Mouse (Mus musculus) heart, adult 18-20 months (tissue): ENCODE results near the gene Lrrtm4. TPM values are rescaled to one million over a fixed set of nuclear protein-coding genes. Genes with fewer than 3 reads are reported as not detected.

Experiments used
- DNase-seq, 2 experiments: peaks; one replicate each; pipeline ENCODE4 v3.0.0; 2021 to 2022; ENCODE audit warnings: mixed read lengths in 1 of 2
- long read RNA-seq, 2 experiments: library from polyadenylated mRNA; stranded (forward); transcript quantifications; one replicate each; pipeline ENCODE4 v2.0.0; 2021
- total RNA-seq, 2 experiments: library from RNA; stranded (reverse); gene quantifications; 2 replicates each; pipeline ENCODE4 v1.2.3; 2021

Gene Lrrtm4
- not detected for total RNA-seq
- long read RNA-seq, experiment 1, result 0 reads
- long read RNA-seq, experiment 2, result 0 reads

DNA sequence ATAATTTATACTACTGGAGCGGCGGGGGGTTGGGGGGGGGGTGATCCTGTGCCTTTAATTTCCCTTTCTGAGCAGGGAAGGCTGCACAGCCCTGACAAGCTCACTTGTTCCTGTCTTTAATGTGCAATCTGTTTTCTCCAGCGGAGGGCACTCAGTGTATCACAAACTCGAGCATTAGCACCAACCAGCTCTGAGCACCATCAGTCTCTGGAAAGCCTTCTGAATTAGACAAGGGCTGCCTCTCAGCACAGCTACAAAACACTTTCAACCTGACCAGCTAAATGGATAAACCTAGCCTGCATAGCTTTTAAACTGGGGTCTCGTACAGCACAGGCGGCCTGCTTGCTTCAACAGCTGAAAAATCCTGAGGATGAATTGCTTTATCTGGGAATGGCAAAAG is at the start of gene Lrrtm4:
Gene Lrrtm4 (plus strand): TSS at position 113 of the 400 bp plus-strand sequence.
- no peak for DNase-seq

DNA sequence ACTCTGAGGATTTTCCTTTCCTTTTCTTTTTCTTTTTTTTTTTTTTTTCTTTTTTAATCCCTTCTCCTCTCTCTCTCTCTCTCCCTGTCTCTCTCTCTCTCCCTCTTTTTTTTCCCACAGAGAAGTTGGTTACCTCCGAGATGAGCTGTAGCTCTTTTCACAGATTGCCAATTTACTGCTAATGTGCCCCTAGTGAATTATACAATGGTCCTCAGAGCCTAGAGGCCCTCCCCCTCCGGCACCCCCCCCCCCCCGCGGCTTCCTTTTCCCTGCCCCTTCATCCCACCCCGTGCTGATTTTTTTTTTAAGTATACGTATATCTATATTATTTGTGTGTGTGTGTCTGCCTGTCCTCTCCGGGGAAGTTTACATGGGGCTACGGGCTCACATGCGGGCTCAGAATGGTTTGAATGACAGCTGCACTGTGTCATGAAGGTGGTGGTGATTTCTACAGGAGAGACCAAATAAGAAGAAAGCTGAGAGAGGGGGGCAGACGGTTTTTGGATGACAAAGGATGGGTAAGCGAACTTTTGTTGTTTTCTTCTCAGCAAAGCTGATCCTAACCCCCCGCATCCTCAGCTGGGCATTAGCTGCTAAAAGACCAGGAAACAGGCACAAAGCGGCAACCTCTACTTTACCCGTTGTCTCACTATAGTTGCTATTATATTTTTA is 648 bp downstream of the Lrrtm4 start:
- DNase-seq, result no peak

DNA sequence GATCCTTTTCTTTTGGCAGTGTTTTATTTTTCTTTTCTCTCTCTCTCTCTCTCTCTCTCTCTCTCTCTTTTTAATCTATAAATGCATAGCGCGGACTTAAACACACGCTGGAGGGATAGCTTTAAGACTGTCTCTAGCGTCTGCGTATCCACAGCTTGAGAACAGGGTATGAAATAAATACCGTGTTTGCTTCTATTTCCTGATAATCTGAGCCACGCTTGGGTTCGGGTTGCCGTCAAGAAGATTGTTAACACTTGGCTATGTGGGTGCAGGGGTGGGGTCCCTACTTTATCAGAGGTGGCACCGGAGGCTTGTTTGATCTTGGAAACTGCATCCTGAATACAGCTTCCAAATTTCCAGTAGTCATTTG is 1.2 kb downstream of the Lrrtm4 start:
- no peak for DNase-seq

DNA sequence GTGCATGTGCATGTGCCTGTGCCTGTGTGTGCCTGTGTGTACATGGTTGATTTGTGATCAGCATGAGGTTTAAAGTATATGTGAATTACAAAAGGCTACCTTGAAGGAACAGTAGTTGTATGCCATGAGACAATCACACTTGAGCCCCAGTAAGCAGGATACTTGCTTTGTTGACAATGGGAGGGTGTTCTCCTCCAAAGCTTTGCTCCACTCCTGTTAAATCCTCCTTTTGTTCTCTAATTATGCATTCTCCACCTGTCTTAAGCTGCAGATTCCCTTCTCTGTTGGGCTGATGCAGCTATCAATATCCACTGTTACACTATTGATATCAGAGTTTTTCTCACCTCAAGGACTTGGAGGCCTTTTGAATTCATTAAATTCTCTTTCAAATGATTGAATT is 38.2 kb downstream of the Lrrtm4 start:
- DNase-seq, result no peak

DNA sequence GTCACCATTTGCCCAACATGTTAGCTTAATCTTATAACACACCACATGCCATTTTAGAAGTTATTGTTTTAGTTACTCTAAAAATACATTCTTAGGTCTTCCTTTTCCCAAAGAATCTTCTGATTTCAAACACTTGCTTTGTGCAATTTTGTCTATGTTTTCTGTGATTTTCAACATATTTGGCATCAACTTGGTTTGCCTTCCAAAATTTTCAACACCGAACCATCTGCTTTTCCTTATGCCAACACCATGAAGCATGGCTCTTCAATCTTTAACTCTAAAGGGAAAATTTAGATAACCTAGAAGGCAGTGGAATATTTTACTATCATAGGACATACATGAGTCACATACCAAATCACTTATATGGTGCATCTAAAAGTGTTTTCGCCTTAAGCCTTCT is 59.3 kb downstream of the Lrrtm4 start:
- no peak for DNase-seq

DNA sequence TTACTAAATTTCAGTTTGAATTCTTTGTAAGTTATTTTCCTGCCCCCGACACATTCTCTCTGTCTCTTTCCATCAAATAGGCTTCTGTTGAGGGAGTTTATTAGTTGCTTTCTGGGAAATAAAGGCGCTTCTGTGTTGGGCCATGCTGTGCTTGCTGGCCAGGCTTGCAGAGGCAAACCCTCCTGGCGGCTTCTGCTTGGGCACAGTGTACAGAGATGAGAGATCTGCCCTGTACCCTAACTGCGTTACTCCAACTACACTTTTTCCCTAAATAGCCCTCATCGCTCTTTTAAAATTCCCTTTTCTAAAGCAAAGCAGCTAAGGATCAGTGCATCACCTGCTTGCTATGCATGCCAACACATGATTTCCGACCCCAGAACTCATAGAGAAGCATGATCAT is 60.6 kb downstream of the Lrrtm4 start:
- DNase-seq, result no peak

DNA sequence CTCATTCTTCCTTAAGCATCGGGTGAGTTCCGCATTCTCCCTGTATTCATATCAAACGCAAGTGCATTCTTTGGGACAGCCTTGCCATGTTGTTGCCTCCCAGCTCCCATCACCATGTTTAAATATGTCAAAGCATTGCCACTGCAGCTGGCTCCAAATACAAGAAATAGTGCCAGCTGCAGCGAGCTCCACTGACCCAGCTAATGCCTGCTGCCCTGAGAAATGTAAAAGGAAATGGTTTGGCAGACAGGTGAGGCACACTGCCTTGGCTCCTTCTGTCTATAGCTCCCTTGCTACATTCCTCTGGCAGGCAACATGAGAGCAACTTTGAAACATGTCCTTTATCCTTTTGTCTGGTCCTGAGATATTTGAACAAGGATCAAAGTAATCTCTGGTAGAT is 76.2 kb downstream of the Lrrtm4 start:
- no peak for DNase-seq

DNA sequence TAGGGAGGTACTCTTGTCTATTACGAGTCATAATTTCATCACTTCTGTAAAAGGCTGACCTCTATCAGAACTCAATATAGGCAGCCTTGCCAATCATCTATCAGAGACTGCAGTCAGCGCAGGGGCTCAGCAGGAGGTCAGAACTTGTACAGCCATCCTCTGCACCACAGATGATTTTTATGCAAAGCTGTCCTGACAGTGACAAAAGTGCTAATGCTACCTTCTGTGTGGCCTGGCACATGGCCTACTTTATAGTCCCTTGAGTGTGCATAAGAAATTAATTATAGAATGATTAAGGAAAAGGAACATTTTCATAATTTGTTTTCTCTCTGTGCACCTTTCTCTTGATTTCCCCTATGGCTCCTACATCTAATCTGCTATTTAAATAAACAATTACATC is 86.7 kb downstream of the Lrrtm4 start:
- DNase-seq, result no peak

DNA sequence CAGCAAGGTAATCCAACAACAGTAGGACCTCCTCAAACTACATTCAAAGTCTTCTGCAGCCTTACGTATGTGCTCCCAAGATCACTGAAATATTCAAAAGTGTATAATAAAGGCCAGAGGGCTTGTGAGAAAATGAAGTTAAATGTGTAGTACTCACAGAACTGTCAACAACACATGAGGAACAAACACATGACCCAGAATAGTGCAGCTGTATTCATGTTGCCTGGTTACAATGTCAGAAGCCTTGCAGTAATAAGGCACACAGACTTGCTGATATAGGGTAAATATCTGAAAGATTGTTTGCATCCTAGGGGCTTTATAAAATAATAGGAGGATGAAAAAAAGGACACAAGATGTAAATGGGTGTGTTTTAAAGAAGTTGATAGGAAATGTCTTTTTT is 87.2 kb downstream of the Lrrtm4 start:
- no peak for DNase-seq

DNA sequence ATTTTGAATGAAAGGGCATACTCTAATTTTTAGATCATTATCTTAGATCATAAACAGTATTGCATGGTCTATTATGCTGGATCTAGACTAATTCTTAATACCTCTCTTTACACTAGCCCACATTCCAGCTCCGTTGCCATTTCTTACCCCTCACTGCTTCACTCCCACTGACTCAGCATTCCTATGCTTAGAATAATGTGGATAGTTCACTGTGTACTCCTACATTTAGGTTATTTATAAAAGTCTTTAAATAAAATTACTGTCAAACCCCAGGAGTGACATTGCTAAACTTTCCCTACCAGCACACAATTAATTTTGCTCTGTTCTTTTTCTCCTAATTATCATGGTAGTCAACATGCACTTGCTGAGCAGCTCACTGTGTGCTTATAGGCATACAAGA is 107.7 kb downstream of the Lrrtm4 start:
- no peak for DNase-seq

DNA sequence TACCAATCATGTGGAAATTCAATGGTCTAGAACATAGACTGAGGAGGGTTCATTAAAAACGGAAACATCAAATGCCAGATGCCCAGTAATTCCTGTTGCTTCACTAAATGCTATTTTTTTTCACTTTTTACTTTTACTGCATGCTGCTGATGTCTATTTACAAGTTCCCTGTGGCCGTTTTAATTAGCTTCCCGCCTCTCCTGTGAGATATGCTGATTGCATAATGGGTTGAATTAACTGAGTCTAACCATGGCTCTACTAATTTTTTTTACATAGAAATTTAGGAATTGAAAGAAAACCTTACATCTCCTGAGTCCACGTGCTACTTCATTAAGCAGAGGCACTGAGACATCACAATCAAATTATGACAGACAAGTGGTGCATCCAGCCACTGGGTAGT is 143.9 kb downstream of the Lrrtm4 start:
- DNase-seq, result no peak

DNA sequence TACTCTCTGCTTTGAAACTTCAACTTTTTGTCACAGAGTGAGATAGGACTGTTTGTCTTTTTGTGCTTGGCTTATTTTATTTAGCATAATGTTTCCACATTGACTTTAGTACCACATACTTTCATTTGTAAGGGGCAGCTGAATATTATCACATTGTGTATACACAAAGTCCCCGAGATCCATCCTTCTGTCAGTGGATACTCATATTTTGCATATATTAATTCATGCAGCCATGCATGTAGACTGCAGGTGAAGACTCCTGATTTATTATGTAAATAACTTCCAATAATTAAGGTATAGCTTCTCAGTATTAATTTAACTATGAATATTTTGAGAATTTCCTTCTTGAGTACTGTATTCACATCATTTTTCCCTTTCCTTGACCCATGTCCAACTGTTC is 163.2 kb downstream of the Lrrtm4 start:
- DNase-seq, result no peak

DNA sequence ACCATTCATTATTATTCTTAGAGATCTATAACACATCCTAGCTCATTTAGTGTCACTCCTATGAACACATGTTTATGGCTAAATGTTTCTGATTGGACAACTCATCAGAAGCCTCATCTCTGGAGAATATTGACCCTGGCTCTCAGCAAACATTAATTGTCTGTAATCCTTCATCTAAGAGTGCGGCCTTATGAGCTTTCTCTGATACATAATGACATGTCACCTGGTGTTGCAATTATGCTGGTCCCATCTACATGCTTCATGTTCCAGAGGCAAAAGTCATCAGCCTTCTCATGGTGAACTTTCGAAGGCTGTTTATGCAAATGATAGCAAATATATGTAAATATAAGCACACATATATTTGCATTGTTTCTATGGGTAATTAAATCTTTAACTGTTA is 163.7 kb downstream of the Lrrtm4 start:
- no peak for DNase-seq

DNA sequence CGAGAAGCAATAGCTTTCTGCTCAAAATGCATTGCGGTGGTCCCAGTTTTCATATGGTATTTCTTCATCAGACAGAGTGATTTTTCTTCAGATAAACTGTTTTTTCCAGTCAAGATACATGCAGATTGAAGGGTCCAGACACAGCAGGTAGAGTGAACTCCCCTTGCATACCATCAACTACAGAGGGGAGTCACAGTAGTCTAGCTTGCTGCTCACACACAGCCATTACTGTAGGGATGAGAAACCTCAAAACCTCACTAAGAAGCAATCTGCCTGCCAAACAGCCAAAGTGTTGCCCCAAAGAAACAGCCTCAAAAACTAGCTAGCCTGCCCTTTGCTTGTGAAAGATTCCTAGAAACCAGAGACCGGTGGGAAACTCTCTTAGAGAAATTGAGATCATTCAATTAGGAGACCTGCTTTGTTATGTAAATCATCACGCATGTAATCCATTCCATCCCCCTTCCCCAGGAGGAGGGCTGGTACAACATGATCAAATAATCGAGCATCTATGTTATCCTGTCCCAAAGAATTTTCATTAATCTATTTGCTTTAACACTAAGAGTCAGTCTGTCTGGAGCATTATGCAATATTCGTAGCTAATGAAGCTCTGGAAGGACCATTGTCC is 166.9 kb downstream of the Lrrtm4 start:
- no peak for DNase-seq

DNA sequence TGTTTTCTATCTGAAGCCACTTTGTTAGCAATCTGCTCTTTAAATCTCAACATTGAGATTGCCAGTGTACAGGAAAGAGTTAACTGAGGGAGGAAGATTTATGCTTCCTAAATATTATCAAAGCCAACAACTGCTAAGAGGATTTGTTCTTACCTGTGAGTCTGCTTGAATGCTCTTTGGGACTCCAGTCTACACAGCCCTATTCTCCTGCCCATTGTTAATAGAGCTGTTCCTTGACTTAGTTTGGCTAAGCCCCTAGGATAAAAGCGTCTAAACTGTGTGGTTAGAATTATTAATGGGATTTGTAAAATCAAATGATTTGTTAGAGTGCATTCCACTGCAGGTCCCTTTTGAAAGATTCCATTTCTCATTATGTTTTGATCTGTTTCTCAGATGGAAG is 168.1 kb downstream of the Lrrtm4 start:
- DNase-seq, result no peak

DNA sequence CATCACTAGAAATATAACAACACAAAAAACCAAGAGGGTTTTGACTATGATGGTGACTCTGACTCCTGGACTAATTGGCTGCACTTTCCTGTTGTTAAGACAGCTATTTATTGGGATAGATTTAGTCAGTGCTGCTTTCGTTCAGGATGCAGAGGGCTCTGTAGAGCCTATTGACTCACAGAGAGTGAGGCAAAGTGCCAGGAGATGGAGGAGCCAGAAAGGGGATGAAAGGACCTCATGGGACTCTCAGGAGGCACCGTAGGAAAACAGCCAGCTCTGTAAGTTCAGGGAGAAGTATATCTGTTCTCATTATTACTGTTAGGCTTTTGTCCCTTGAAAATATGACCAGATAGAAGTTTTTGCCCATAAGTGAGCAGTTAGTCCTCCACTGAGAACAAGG is 190.8 kb downstream of the Lrrtm4 start:
- DNase-seq, result no peak

DNA sequence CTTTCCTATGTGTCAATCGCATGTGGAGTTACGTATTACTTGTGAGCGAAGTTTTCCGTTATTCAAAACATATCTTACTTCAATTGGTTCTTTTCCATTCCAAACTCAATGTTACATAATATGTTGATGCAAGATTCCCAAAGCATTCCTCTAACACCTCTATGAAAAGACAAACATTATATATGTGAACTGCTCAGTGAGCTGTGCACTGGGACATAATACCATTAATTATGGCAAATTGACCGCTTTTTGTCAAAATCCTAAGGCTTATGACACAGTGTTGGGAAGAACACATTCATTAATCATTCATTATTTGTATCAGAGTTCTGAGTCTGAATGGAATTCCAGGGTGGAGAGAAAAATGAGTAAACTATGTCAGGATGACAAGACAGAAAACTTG is 191.6 kb downstream of the Lrrtm4 start:
- DNase-seq, result no peak

DNA sequence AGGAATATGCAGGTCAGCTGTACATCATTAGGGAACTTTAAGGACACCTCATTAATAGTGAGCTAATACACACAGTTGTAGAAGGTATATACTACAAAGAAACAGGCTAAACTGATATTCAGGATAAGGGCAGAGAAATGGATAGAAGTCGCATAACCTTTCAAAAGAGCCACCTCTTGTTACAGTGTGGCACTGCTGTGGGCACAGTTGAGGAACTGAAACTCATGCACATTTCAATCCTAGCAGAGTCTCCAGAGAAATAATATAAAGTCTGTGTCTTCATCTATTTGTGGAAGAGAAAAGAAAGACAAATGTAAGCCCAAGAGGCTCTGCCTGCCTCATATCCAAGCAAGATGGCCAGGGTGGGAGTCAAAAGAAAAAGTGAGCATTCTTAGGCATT is 242.9 kb downstream of the Lrrtm4 start:
- DNase-seq, result no peak

DNA sequence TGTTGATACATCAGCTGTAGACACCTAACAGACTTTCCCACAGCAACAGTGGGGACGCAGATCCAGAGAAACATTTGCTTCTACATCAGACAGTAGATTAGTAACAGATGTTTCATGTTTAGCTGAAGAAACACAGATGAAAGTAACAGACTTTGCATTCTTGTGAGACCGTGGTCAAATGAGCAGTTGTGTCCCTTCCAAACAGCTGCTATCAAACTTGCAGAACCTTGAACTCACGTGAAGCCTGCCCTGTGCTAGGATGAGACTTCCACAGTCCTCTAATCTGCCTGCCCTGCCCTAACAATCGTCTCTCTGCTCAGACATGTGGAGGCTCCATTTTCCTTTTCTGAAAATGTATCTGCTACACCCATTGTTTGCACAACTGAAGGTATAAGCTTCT is 245.3 kb downstream of the Lrrtm4 start:
- no peak for DNase-seq

DNA sequence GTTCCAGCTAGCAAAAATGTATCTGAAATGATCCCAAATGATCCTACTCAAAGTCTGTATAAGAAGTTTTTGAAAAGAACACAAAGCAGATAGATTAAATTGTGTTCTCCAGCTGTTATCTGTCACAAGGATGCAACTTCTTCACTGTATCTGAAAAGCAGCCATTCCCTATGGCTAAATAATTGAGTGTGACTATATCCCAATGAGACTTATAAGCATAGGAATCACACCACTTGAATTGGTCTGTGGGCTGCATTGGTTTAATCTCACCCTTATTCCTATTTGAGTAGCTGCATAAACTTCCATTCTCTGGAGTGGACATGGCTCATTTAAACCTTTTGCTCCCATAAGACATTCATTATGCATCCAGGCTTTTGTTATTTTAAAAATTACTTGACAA is 245.9 kb downstream of the Lrrtm4 start:
- DNase-seq, result no peak

DNA sequence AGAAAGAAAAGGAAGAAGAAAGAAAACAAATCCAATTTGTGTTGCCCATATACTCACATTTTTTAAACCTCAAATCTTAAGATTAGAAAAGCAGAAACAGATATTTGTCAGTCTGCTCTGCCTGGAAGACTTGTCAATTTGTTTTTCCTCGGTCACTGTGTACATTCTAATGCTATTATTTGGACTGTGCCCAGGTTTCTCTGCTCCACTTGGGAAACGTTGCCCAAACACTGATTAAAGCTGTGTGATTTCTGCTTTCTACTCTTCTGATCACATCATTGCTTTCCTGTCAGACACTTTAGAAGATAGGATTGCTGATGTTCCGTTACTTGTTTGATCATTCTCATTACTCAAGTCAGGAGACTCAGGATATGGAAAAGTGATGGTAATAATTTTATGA is 247.1 kb downstream of the Lrrtm4 start:
- DNase-seq, result no peak

DNA sequence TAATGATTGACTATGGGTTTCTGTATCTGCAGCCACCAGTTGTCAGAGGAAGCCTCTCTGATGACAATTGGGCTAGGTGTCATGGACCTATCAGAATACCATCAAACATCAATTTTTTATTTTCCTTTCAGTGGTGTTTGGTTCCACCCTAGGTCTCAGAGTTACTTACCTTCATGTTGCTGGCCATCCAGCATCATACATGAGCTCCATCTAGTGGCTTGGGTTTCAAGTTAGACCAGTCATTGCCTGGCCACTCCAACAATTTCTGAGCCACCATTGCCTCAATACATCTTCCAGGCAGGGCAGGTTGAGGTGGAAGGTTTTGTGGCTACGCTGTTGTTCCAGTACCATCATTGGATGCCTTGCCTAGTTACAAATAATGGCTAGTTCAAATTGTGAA is 268.3 kb downstream of the Lrrtm4 start:
- DNase-seq, result no peak

DNA sequence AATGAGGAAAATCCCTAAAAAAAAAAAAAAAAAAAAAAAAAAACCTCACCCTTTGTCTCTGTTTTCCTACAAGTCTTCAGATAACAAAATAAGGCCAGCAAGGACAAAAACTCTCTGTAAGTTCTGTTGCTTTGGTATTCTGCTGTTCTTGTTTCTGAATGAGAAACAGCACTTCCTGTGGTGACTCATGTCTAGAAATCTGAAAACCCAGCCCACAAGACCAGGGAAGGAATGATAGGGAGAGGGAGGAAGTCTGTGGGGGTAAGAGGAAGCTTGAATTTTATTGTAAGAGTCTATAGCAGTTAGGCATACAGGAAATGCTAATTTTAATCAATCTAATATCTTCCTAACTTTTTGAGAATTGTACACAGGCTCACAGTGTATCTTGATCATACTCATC is 283.2 kb downstream of the Lrrtm4 start:
- DNase-seq, result no peak

DNA sequence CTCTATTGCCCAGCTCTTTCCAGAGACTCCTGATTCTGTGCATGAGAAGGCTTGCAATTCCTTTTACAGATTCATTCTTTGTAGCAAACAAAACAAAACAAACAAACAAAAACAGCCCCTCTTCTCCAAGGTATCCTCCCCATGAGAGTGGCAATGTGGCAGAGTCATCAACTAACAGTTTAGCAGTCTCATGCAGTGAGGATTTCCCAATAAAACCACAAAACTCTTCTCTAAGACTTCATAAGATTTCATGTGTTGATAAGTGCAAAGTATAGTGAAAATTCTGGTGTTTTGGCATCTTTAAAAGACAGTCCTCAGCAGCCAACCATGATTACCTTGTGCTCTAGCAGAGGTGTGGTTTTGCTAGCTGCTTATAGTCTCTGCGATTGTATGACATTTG is 284.9 kb downstream of the Lrrtm4 start:
- no peak for DNase-seq

DNA sequence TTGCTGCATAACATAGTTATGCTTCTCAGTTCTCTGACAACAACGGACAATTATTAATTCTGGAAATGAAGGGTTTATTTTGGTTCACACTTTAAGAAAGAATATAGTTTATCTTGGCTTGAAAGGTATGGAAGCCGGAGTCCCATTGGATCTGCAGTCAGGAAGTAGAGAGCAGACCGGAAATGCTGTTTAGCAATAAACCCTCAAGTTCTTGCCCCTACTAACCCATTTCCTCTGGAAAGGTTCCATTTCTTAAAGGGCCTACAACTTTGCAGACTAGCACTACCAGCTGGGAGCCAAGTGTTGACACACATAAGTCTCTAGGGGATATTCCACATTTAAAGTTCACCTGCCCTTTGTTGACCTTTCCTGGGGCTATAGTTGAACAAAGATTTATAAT is 309.7 kb downstream of the Lrrtm4 start:
- no peak for DNase-seq
